Mouse (Mus musculus) hindbrain, embryonic 12.5 days (tissue): ENCODE data around the gene Cux1. TPM values are rescaled to one million over a fixed set of nuclear protein-coding genes. Genes with fewer than 3 reads are reported as not detected.

ENCODE experiments used
- ATAC-seq: fragments of 200-750 bp; cut with Nextera tagmentation; 2 replicates; pipeline ENCODE4 v1.8.0; 2017; ENCODE audit warnings: moderate TSS enrichment; ENCODE audit not compliant: low FRiP score
- H3K27ac ChIP-seq: fragments of 300-500 bp; sonication (generic); 2 replicates; pipeline ENCODE4 v1.5.1; 2016; ENCODE audit warnings: mild to moderate bottlenecking
- H3K27me3 ChIP-seq: fragments of 300-500 bp; sonication (generic); 2 replicates; pipeline ENCODE4 v1.6.1; 2016; ENCODE audit warnings: mild to moderate bottlenecking
- H3K36me3 ChIP-seq: fragments of 300-500 bp; sonication (generic); 2 replicates; pipeline ENCODE4 v1.6.1; 2016; ENCODE audit warnings: mild to moderate bottlenecking
- H3K4me1 ChIP-seq: fragments of 300-500 bp; sonication (generic); 2 replicates; pipeline ENCODE4 v1.6.1; 2016
- H3K4me2 ChIP-seq: fragments of 300-500 bp; sonication (generic); replicated peaks from 2 replicates; pipeline ENCODE4 v1.6.1; 2016; ENCODE audit warnings: mild to moderate bottlenecking
- H3K4me3 ChIP-seq: fragments of 300-500 bp; sonication (generic); 2 replicates; pipeline ENCODE4 v1.5.1; 2016; ENCODE audit warnings: mild to moderate bottlenecking
- H3K9ac ChIP-seq: fragments of 300-500 bp; sonication (generic); 2 replicates; pipeline ENCODE4 v1.6.1; 2016; ENCODE audit warnings: mild to moderate bottlenecking, moderate library complexity
- H3K9me3 ChIP-seq: fragments of 300-500 bp; sonication (generic); replicated peaks from 2 replicates; pipeline ENCODE4 v1.6.1; 2016; ENCODE audit warnings: mild to moderate bottlenecking
- WGBS: fragments of 180-500 bp; shearing (Covaris S2); methylation state at CpG from one replicate; pipeline ENCODE4 v1.1.7; 2016; 5-methylcytosine and 5-hydroxymethylcytosine counted together
- polyA plus RNA-seq: library from polyadenylated mRNA; unstranded; fragments of >200 nt; fragmentation: Nextera tagmentation; extraction: Ambion mirVana; gene quantifications from 2 replicates; pipeline ENCODE4 v1.2.1, GENCODE M21; 2016

Cux1 gene
- 114 and 117 TPM in 2 replicates for polyA plus RNA-seq

DNA sequence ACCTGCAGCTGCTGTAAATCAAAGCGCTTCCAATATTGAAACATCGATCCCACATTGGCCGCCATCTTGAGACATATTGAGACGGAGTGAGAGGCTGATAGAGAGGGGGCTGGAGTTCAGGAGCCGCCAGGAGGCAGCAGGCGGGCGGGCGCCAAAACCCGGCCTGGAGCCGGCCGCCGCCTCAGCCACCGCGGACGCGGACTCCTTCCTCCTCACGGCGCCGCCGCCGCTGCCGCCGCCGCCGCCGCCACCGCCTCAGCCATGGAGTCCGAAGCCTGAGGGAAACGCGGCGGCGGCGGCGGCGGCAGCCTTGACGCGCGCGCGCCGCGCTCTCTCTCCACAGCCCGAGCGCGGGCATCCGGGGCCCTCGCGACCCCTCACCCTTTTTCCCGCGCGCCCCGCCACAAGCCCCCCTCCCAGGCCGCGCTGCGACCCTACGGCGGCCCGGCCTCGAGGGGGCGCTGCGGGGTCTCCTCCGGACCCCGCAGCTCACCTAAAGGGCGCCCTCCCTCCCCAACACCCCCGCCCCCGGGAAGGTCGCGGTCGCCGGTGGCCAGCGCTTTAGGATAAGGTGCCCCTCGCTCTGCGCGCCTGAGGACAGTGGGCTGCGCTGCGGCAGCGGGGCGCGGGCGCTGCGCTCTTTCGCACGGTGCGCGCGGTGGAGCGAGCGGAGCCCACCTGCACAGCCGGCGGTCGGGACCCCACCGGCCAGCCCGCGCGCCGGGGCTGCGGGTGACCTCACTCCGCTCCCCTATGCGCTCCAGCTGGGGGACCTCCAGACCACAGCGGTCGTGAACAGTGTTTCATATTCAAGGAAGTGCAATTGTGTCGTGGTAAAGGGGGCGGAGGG lies at the start of gene Cux1:
Gene Cux1 (minus strand): TSS at position 315 of the 850 bp plus-strand sequence.
- Histone ChIP-seq H3K36me3 (no peaks in the 10 kb centered on the region), H3K27ac (peak within 1 kb of the TSS; percentile 96), H3K27me3 (peaks cover 34% of the 10 kb centered on the region), H3K4me1 (peaks cover 32% of the 10 kb centered on the region), H3K9me3 (no peaks in the 10 kb centered on the region), H3K4me2 (peak within 1 kb of the TSS; percentile 91), H3K4me3 (peak within 1 kb of the TSS; percentile 97), H3K9ac (peak within 1 kb of the TSS; percentile 94)
- peak; percentile 90 for ATAC-seq
- WGBS, result under 1% methylated on average over 73 of the region's 103 CpGs

DNA sequence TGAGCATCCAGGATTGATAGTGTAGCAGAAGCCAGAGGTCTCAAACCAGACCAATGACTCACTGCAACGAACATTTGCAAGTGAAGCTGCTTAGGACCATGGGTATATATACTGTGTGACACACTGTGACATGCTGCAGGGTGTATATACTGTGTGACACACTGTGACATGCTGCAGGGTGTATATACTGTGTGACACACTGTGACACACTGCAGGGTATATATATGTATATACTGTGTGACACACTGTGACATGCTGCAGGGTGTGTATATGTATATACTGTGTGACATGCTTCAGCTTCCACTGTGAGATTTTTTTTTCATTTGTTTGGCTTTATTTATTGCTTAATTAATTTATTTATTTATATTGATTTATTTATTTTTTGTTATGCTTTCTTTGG lies 45.1 kb upstream of the Cux1 start:
- Histone ChIP-seq H3K36me3 (no peaks in the 10 kb centered on the region), H3K9ac (no peak overlapping the region), H3K27ac (no peak overlapping the region), H3K4me2 (no peak overlapping the region), H3K4me1 (no peaks in the 10 kb centered on the region), H3K27me3 (no peaks in the 10 kb centered on the region), H3K4me3 (no peak overlapping the region), H3K9me3 (no peaks in the 10 kb centered on the region)
- ATAC-seq, result no peak
- WGBS, result 86% methylated on average over 1 of the region's 1 CpGs

DNA sequence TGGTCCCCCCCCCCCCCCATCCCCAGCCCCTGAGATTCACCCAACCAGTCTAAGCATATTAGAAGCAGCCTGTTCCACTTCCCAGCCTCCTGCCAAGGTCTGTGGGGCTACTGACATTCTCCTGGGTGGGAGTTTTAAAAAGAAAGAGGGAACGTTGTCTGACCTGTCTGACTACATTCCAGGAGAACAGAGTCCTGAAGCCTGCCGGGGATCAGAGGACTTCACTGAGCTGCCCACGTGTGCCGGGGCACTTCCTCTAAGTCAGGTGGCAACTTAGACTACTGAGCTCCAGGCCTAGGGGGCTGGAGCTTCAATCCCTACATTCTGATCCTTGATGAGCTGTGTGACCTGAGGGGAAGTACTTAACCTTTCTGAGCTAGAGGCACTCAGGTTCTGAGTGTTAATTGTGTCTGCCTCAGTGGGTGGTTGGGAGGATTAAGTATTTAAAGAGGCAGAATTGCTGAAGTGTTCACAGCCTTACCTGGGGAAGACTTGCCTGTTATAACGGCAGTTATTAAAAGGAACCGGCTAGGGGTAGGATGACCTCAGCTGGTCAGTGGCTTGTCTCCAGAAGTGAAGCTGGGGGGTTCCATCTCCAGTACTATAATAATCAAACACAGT lies 41.6 kb upstream of the Cux1 start:
- no peaks in the 10 kb centered on the region for H3K4me1 ChIP-seq
- no peak for ATAC-seq
- H3K27me3 ChIP-seq, result no peaks in the 10 kb centered on the region
- no peaks in the 10 kb centered on the region for H3K36me3 ChIP-seq
- 63% methylated on average over 6 of the region's 6 CpGs for WGBS
- H3K9ac ChIP-seq, result no peak overlapping the region
- no peak overlapping the region for H3K4me3 ChIP-seq
- no peak overlapping the region for H3K4me2 ChIP-seq
- no peaks in the 10 kb centered on the region for H3K9me3 ChIP-seq
- H3K27ac ChIP-seq, result no peak overlapping the region

DNA sequence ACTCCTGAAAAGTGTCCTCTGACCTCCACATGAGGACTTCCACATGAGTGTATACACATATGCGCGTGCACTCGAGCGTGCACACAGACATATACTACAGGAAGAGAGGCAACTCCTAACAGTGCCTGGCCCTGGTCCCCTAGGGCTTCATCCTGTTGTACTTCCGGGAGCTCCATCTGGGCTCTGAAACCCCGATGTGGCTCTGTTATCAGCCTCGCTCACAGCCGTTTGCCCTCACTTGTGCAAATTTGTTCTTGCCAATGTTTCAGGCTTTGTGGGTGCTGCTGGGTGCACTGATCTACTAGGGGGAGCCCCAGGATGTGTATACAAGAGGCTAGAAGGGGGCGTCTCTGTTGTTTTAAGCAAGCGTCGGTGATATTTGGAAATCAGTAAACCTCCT lies 37.9 kb upstream of the Cux1 start:
- Histone ChIP-seq H3K9me3 (no peaks in the 10 kb centered on the region), H3K4me1 (no peaks in the 10 kb centered on the region), H3K4me3 (no peak overlapping the region), H3K36me3 (no peaks in the 10 kb centered on the region), H3K27ac (no peak overlapping the region), H3K4me2 (no peak overlapping the region), H3K9ac (no peak overlapping the region), H3K27me3 (no peaks in the 10 kb centered on the region)
- ATAC-seq, result no peak
- WGBS, result 81% methylated on average over 11 of the region's 11 CpGs

DNA sequence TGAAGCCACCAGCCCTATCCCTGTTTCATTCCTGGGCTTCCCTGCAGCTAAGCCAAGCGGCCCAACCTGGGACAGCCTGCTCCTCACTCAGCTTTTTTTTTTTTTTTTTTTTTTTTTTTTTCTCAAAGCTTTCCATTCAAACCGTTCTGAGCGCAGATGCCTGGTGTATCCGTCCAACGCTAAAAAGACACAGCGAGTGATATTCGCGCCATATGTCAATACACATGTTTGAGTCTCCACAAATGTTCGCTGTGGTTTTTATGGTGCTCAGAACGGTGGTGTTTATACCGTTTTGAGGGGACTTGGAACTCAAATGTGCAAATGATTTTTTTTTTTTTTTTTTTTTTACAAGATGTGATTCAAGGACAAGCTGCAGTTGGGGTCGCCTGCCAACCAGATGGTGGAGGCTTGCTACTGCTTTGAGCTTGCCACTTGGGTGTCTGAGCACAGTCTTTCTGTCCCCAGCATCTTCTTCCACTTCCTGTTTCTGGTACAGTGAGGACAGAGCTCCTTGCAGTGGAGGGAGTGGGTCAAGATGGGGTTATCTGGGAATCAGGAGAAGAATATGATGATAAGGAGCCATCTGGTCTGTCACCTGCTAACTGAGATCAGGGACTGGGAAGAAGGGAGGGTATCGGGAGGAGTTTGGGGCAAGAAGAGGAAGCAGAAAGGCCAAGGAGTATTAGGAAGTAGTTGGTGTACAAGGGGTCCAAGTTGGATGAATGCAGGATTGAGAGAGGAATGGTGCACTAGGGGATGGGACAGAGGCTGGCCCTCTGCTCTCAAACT lies 36.1 kb upstream of the Cux1 start:
- H3K27me3 ChIP-seq, result no peaks in the 10 kb centered on the region
- WGBS, result 76% methylated on average over 13 of the region's 13 CpGs
- no peak overlapping the region for H3K27ac ChIP-seq
- no peak for ATAC-seq
- no peak overlapping the region for H3K4me2 ChIP-seq
- H3K4me1 ChIP-seq, result no peaks in the 10 kb centered on the region
- H3K9me3 ChIP-seq, result no peaks in the 10 kb centered on the region
- no peak overlapping the region for H3K4me3 ChIP-seq
- H3K36me3 ChIP-seq, result no peaks in the 10 kb centered on the region
- H3K9ac ChIP-seq, result no peak overlapping the region

DNA sequence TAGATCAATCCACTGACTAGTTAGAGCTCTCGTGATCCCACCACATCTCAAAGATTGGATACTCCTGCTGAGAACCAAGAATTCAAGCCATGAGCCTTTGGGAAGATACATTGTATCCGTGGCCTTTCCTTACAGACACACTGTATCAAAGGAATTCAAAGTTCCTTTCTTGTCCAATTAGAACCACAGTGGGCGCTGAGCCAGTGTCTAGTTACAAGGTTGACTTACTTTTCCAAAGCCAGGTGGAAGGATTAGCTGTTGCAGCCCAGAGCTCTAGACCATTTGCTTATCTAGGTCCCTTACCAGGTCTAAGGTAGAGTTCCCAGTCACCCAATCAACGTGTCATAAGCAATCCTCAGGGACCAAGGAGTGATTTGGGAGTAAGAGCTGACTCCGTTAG lies 33.2 kb upstream of the Cux1 start:
- 74% methylated on average over 5 of the region's 5 CpGs for WGBS
- Histone ChIP-seq H3K9me3 (no peaks in the 10 kb centered on the region), H3K4me3 (no peak overlapping the region), H3K4me1 (no peaks in the 10 kb centered on the region), H3K4me2 (no peak overlapping the region), H3K9ac (no peak overlapping the region), H3K36me3 (no peaks in the 10 kb centered on the region), H3K27ac (no peak overlapping the region), H3K27me3 (no peaks in the 10 kb centered on the region)
- no peak for ATAC-seq

DNA sequence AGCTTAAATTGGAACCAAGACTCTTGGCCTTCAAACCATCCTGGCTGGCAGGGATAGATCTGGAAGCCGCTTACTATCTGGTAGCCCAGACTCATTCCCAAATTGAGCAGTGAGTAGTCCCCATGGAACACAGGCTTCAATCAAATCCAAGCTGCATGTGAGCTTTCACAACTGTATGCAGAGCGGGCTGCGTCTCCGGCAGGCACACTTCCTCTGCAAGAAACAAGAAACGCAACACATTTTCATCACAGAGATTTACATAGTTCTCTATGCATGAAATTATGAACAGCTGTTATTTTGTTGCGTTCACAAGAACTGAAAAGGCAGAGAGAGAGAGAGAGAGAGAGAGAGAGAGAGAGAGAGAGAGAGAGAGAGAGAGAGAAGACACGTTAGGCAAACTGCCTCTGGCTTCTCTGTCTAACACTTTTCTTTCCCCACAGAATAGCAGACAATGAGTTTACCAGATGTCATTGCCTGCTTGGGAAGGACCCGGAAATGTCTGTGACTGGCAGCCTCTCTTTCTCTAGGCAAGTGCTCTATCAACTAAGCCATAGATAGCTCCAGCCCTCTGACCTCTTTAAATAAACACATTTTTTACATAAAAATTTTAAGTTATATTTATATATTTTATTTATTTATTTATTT lies 27.7 kb upstream of the Cux1 start:
- H3K4me3 ChIP-seq, result no peak overlapping the region
- no peak overlapping the region for H3K9ac ChIP-seq
- H3K4me1 ChIP-seq, result no peaks in the 10 kb centered on the region
- no peaks in the 10 kb centered on the region for H3K9me3 ChIP-seq
- no peak overlapping the region for H3K4me2 ChIP-seq
- WGBS, result 62% methylated on average over 8 of the region's 8 CpGs
- no peak for ATAC-seq
- H3K36me3 ChIP-seq, result no peaks in the 10 kb centered on the region
- H3K27ac ChIP-seq, result no peak overlapping the region
- H3K27me3 ChIP-seq, result no peaks in the 10 kb centered on the region

DNA sequence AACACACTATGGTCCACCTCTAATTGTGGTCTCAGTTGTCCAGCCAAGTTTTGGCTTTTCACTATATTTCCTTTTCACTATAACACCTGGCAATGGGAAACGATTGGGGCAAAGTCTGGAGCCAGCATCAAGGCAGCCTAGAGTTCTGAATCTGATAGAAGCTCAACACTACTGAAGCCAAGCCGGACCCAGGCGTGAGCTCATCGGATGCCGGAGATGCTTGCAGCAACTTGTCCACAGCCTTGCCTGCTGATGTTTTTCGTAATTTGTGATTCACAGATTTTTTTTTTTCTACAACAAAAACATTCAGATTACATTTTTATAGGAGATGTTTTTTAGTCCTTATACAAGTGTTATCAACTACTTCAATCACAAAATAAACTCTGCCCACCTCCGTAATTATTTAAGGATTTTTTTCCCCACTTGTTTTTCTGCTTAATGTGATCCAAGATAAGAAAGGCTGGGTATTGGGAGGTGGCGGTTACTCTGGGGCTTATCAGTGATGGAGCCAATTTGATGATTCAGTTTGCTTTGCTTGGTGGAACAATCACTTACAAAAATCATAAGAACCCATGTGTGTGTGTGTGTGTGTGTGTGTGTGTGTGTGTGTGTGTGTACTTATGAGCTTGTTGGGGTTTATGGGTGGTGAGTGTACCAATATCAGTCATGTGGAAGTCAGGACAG lies 24.7 kb upstream of the Cux1 start:
- Histone ChIP-seq H3K9me3 (no peaks in the 10 kb centered on the region), H3K27me3 (no peaks in the 10 kb centered on the region), H3K4me1 (no peaks in the 10 kb centered on the region), H3K27ac (no peak overlapping the region), H3K9ac (no peak overlapping the region), H3K36me3 (no peaks in the 10 kb centered on the region), H3K4me2 (no peak overlapping the region), H3K4me3 (no peak overlapping the region)
- no peak for ATAC-seq
- WGBS, result 88% methylated on average over 8 of the region's 8 CpGs

DNA sequence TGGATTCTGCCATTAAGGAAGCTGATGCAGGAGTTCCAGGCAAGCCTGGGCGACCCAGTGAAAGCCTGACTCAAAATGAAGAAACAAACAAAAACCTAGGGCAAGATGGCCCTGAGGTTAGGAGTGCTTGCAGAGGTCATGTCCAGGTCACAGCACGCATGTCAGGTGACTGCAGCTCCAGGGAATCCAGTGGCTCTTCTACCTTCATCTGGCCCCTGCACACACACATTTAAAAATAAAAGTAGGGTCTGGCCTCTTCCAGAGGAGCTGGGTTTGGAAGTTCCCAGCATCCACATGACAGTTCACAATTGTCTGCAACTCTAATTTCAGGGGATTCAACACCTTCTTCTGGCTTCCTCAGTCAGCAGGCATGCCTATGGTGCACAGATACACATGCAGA lies 21.7 kb upstream of the Cux1 start:
- WGBS, result 47% methylated on average over 2 of the region's 2 CpGs
- Histone ChIP-seq H3K27ac (no peak overlapping the region), H3K4me2 (no peak overlapping the region), H3K36me3 (no peaks in the 10 kb centered on the region), H3K9me3 (no peaks in the 10 kb centered on the region), H3K9ac (no peak overlapping the region), H3K27me3 (no peaks in the 10 kb centered on the region), H3K4me3 (no peak overlapping the region), H3K4me1 (no peaks in the 10 kb centered on the region)
- ATAC-seq, result no peak

DNA sequence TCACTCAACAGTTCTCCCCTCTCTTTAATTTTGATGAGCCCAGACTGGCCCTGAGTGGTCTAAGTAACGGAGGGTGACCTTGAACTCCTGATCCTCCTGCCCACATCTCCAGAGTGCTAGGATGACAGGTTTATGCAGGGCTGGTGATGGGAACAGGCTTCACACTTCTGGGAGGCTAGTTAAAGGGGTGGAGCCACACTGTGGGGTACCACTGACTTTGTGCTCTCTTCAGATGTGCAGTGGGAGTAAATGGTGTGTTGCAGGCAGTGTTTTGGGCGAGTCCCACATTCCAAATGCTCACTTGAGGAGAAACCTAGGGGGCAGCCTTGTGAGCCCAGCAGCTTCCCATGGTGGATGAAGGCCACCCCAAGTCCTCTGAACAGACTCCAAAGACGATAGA lies 21.2 kb upstream of the Cux1 start:
- WGBS, result 67% methylated on average over 3 of the region's 3 CpGs
- ATAC-seq, result no peak
- Histone ChIP-seq H3K9me3 (no peaks in the 10 kb centered on the region), H3K4me1 (no peaks in the 10 kb centered on the region), H3K27ac (no peak overlapping the region), H3K4me3 (no peak overlapping the region), H3K4me2 (no peak overlapping the region), H3K9ac (no peak overlapping the region), H3K36me3 (no peaks in the 10 kb centered on the region), H3K27me3 (no peaks in the 10 kb centered on the region)

DNA sequence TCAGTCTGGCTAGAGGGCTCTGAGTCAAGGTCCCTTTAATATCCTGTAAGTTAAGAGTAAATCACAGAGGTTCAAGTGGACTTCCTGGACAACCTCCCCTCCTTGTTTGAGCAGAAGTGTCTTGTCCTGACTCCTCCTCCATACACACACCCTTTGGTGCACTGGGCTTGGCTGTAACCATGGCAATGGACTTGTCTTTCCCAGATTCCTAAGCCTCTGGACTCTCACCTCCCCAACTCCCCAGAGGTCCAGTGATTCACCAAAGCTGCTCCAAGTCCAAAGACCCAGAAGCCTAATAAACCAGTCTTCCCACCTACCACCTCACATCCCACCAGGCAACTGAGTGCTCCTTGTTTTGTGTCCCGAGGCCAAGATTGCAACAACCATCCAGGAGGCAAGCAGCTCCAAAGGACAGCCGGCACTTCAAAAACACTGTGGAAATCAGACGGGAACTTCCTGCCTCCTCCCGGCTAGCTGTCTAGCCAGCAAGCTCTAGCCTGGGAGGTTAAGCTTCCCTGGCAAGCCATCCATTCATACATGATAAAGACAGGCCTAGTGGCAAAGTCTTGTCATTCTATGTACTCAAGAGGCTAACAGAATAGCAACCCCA lies 17.5 kb upstream of the Cux1 start:
- no peaks in the 10 kb centered on the region for H3K9me3 ChIP-seq
- no peak for ATAC-seq
- peaks cover 31% of the 10 kb centered on the region for H3K27me3 ChIP-seq
- H3K27ac ChIP-seq, result no peak overlapping the region
- H3K4me3 ChIP-seq, result no peak overlapping the region
- H3K4me2 ChIP-seq, result no peak overlapping the region
- H3K4me1 ChIP-seq, result no peaks in the 10 kb centered on the region
- H3K36me3 ChIP-seq, result no peaks in the 10 kb centered on the region
- H3K9ac ChIP-seq, result no peak overlapping the region
- 50% methylated on average over 4 of the region's 4 CpGs for WGBS
